Mouse (Mus musculus): ENCODE data around the gene Tdpoz4.
"Not testable (repeated sequence)": the region's sequence is repeated elsewhere in the genome, so short reads cannot be mapped to it uniquely, and the experiment has no call there.

Tdpoz4 gene

DNA sequence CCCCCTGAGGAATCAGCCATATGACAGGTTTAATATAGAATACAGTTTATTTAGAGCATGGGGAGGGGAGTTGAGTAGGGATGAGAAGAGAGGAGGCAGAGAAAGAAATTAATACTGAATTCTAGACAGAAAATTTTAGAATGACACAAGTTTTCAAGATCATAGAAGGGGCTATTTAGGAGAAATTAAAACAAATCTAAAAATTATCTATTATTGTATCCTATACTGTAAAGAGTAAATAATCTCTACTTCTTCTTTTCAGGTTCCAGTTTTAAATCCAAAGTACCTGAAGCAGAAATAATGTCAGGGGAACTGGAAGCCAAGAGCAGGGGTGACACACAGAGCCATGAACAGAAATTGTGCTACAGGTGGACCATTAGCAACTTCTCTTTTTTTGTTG lies at the start of gene Tdpoz4:
Tdpoz4 (plus strand) TSS at position 301 of the 400 bp plus-strand sequence.
- not testable (repeated sequence) for DNase-seq (ENCODE audit: low read depth)

DNA sequence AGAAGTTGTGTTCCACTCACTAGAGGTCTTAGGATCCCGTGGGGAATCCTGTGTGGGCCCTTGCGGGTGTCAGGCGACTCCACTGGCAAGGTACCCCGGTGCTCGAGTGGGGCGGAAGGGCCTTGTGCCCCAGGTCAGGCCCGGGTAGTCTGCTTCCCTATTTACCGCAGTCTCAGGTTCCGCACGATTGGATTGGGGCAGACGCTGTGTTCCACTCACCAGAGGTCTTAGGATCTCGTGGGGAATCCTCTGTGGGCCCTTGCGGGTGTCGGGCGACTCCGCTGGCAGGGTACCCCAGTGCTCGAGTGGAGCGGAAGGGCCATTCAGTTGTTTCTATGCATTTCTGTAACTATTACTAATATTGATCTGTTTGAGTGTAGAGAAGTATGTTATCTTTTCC lies 42.2 kb upstream of the Tdpoz4 start:
- not testable (repeated sequence) for DNase-seq (ENCODE audit: low read depth)

DNA sequence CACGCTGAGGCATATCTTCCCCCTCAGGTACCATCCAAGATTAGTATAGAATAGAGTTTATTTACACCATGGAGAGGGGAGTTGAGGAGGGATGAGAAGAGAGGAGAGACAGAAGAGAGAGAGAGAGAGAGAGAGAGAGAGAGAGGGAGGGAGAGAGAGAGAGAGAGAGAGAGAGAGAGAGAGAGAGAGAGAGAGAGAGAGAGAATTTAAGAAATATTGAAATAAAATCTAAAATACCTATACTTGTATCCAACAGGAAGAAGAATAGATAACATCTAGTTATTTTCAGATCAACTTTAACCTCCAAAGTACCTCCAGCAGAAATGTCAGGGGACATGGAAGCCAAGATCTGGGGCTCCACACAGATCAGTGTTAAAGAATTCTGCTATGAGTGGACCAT lies 23.5 kb upstream of the Tdpoz4 start, which contains the start of gene Gm5773:
Gm5773 (plus strand) TSS at position 301 of the 400 bp plus-strand sequence.
- DNase-seq (ENCODE audit: low read depth), result not testable (repeated sequence)

DNA sequence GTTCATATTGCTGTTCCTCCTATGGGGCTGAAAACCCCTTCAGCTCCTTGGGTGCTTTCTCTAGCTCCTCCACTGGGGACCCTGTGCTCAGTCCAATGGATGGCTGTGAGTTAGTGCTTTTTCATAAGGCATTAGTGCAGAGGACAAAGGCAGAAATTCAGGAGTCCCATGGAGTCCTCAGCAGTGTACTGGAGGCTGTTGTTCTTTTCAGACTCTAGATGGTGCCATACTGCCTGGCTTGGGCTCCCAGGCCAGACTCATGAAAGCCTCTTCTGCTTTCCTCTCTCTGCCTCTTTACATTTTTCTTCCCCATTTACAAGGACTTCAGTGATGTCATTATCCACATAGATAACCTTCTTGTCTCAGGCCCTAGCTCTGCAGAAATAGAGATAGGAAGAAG lies 17.1 kb downstream of the Tdpoz4 start:
- DNase-seq (ENCODE audit: low read depth), result not testable (repeated sequence)

DNA sequence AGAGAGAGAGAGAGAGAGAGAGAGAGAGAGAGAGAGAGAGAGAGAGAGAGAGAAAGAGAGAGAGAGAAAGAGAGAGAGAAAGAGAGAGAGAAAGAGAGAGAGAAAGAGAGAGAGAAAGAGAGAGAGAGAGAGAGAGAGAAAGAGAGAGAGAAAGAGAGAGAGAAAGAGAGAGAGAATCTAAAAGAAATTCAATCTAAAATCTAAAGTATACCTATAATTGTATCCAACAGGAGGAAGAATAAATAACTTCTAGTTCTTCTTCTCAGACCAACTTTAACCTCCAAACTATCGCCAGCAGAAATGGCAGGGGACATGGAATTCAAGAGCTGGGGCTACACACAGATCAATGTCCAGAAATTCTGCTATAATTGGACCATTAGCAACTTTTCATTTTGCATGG lies 29.5 kb downstream of the Tdpoz4 start, which contains the start of gene Tdpoz3:
Tdpoz3 (plus strand) TSS at position 301 of the 400 bp plus-strand sequence.
- not testable (repeated sequence) for DNase-seq (ENCODE audit: low read depth)

All from induced T-regulatory cell, adult 2 months (primary cell).